Mouse (Mus musculus) stomach, embryonic 14.5 days (tissue): ENCODE results near the gene Scube1. TPM values are rescaled to one million over a fixed set of nuclear protein-coding genes. Genes with fewer than 3 reads are reported as not detected.

Experiments used
- ATAC-seq: fragments of 200-750 bp; cut with Nextera tagmentation; 2 replicates; pipeline ENCODE4 v1.8.0; 2017; ENCODE audit warnings: low read depth, moderate TSS enrichment; ENCODE audit not compliant: insufficient number of reproducible peaks, insufficient read depth, low FRiP score
- H3K27ac ChIP-seq: fragments of 300-500 bp; sonication (generic); 2 replicates; pipeline ENCODE4 v1.5.1; 2014; ENCODE audit warnings: mild to moderate bottlenecking, low read length, moderate library complexity, mixed read lengths
- H3K27me3 ChIP-seq: fragments of 300-500 bp; sonication (generic); 2 replicates; pipeline ENCODE4 v1.6.1; 2014; ENCODE audit warnings: low read length, control low read depth, mixed read lengths; ENCODE audit not compliant: control insufficient read depth, insufficient read depth
- H3K36me3 ChIP-seq: fragments of 300-500 bp; sonication (generic); 2 replicates; pipeline ENCODE4 v1.6.1; 2014; ENCODE audit warnings: mild to moderate bottlenecking, control low read depth, low read length, moderate library complexity, mixed read lengths; ENCODE audit not compliant: control insufficient read depth, insufficient read depth
- H3K4me1 ChIP-seq: fragments of 300-500 bp; sonication (generic); 2 replicates; pipeline ENCODE4 v1.6.1; 2014; ENCODE audit warnings: low read length, control low read depth, mixed read lengths; ENCODE audit not compliant: control insufficient read depth, insufficient read depth
- H3K4me2 ChIP-seq: fragments of 300-500 bp; sonication (generic); replicated peaks from 2 replicates; pipeline ENCODE4 v1.6.1; 2014; ENCODE audit warnings: low read depth, low read length, control low read depth
- H3K4me3 ChIP-seq: fragments of 300-500 bp; sonication (generic); 2 replicates; pipeline ENCODE4 v1.5.1; 2014; ENCODE audit warnings: low read depth, low read length, control low read depth
- H3K9ac ChIP-seq: fragments of 300-500 bp; sonication (generic); replicated peaks from 2 replicates; pipeline ENCODE4 v1.6.1; 2014; ENCODE audit warnings: low read depth, mild to moderate bottlenecking, control low read depth, low read length, moderate library complexity, mixed read lengths
- H3K9me3 ChIP-seq: fragments of 300-500 bp; sonication (generic); 2 replicates; pipeline ENCODE4 v1.6.1; 2016; ENCODE audit warnings: low read depth, low read length, control low read depth; ENCODE audit not compliant: control insufficient read depth
- WGBS: fragments of 180-500 bp; shearing (Covaris S2); extraction: QIAGEN DNeasy Blood & Tissue Kit; methylation state at CpG from one replicate; pipeline ENCODE4 v1.1.7; 2014; 5-methylcytosine and 5-hydroxymethylcytosine counted together
- polyA plus RNA-seq: library from polyadenylated mRNA; unstranded; fragments of >200 nt; fragmentation: Nextera tagmentation; extraction: Ambion mirVana; gene quantifications from 2 replicates; pipeline ENCODE4 v1.2.1, GENCODE M21; 2014

Gene Scube1
- polyA plus RNA-seq, 1 experiment from 2014 or later = 9.8 TPM

DNA sequence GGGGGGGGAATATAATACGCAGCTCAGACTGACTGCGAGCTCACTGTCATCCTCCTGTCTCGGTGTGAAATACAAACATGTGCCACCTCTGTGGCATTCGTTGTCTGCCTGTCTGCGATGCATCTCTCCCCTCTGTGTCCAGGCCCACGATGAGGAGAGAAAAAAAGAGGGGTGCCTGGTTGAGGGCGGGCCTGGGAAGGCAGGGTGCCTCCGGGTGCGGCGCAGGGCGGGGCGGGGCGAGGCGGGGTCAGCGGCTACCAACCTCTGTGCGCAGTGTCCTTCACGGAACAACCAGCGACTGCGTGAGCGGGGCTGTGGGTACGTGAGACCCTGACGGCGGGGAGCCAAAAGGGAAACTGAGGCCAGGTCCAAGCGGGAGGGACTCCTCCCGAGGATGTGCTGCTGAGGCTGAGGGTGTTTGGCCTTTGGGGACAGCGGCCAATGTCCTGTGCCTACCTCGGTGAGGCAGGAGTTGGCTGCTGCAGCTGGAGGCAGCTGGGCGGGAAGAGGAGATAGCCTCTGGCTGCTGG, 161.4 kb downstream of the Scube1 start, which contains the start of the genes Tspo and Mcat:
Gene Tspo, plus strand, starts transcription at position 266 of the 530 bp plus-strand sequence.
Gene Mcat, minus strand, starts transcription at position 461 of the 530 bp plus-strand sequence.
- WGBS = under 1% methylated on average over 28 of the region's 28 CpGs
- Histone ChIP-seq H3K36me3 (no peaks in the 10 kb centered on the region), H3K9me3 (no peaks in the 10 kb centered on the region), H3K9ac (peak within 1 kb of the TSS; percentile 50), H3K4me3 (peak within 1 kb of the TSS; percentile 51), H3K4me1 (peaks cover 11% of the 10 kb centered on the region), H3K27ac (peak within 1 kb of the TSS; percentile 33; the same call in 1 of the 2 replicates), H3K27me3 (no peaks in the 10 kb centered on the region), H3K4me2 (peak within 1 kb of the TSS; percentile 99)
- peak; percentile 73 for ATAC-seq

DNA sequence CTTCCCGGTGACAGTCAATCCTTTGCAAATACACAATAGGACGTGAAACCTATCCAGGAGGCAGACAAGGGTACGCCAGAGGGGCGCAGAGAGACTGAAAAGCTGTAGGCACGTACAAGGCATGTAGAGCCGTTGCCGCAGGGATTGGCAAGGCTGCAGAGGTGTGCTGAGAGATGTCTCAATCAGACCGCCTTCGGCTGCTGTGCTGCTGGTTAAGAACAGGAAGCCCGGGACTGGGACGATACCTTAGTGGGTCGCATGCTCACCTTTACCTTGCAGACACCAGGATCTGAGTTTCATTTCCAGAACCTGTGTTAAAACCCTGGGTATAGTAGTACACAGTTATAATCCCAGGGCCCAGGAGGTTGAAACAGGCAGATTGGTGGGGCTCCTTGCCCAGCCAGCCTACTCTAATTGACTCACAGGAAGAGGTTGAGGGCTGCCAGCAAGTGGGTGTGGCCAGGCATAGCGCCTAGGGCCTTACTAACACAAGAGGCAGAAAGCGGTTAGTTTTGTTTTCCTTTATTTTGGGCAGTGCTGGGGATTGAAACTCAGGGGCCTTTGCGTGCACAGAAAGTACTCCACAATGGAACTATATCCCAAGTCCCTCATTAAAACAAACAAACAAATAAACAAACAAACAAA, 162.1 kb downstream of the Scube1 start:
- WGBS = 37% methylated on average over 15 of the region's 15 CpGs
- Histone ChIP-seq H3K4me2 (peak overlapping the region; percentile 99), H3K4me3 (peak overlapping the region; percentile 51; the same call in 1 of the 2 replicates), H3K27me3 (no peaks in the 10 kb centered on the region), H3K27ac (no peak overlapping the region), H3K4me1 (peaks cover 11% of the 10 kb centered on the region), H3K9me3 (no peaks in the 10 kb centered on the region), H3K36me3 (no peaks in the 10 kb centered on the region), H3K9ac (no peak overlapping the region)
- peak; percentile 62; the same call in 1 of the 2 replicates for ATAC-seq

DNA sequence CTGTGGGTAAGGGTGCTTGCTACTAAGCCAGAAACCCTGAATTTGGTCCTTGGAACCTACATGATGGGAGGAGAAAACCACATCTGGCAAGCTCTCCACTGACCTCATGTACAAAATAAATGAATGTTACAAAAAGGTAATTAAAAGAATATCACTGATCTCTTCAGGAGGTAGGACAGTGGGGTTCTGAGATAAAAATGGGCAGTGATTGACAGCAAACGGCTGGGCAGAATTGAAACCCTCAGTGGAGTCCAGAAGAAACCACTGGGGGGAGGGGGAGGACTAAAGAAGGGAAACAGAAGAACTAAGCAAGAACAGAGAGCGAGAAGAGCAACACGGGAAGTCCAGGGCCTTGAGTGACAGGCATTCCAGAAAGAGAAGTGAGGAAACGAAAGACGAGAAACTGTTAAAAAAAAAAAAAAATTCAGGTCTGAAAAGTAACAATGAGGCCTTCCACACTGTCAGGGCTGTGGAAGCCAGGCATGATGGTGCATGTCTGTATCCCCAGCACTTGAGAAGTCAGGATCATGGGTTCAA, 163.8 kb downstream of the Scube1 start:
- no peaks in the 10 kb centered on the region for H3K27me3 ChIP-seq
- no peaks in the 10 kb centered on the region for H3K36me3 ChIP-seq
- no peaks in the 10 kb centered on the region for H3K9me3 ChIP-seq
- no peak overlapping the region for H3K27ac ChIP-seq
- no peak overlapping the region for H3K4me3 ChIP-seq
- 69% methylated on average over 5 of the region's 5 CpGs for WGBS
- ATAC-seq = no peak
- H3K9ac ChIP-seq = no peak overlapping the region
- H3K4me2 ChIP-seq = no peak overlapping the region
- peaks cover 11% of the 10 kb centered on the region for H3K4me1 ChIP-seq

DNA sequence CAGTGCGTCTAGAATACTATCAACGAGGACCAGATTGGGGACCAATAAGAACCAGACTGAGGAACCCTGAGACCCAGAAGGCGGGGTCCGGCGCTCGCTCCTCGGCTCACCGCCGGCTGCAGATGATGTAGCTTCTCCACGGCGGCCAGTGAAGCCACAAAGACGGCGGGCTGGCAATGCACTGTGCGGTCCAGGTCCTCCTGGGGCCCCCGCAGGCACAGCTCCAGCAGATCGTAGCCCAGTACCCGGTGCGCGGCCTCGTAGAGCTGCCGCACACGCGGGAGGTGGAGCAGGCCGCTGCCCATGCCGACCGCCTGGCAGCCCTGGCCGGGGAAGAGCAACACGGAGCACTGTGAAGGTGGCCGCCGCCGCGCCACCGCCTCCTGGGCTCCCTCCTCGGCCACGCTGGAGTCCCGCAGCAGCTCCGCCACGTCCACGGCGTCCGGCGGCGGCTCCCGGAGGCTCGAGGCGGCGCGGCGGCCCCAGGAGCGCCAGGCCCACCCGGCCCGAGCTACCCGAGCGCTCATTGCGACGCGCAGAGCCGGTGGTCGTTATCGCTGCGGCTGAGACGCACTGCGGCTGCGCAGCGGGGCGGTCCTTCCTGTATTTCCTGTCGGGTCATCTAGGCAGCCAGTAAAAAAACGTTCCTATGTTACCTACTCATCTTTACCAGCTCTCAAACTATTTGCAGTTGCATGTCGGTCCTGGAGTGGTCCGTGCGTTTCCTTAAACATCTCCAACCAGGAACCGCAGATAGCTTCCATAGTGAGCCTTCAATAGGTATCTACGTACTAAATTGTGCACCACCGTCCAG, 169.5 kb downstream of the Scube1 start:
- Histone ChIP-seq H3K4me3 (peak overlapping the region; percentile 82), H3K27ac (peak overlapping the region; percentile 91), H3K36me3 (peaks cover 4% of the 10 kb centered on the region), H3K4me1 (no peaks in the 10 kb centered on the region), H3K9me3 (0 out of 2 replicates have a peak, but pooled peaks cover 3% of the 10 kb centered on the region), H3K27me3 (no peaks in the 10 kb centered on the region), H3K9ac (peak overlapping the region; percentile 86), H3K4me2 (peak overlapping the region; percentile 48)
- ATAC-seq = peak; percentile 81
- whole genome bisulfite sequencing = under 1% methylated on average over 71 of the region's 74 CpGs

Other genes with a start within 250 kb of the Scube1 start
- 18.0 and 19.2 TPM in 2 replicates for gene Ttll1, start 214.1 kb downstream of the Scube1 start, polyA plus RNA-seq
- gene Bik, start 198.2 kb downstream of the Scube1 start, polyA plus RNA-seq = 7.1 and 8.9 TPM in 2 replicates
- gene Tspo, start 161.4 kb downstream of the Scube1 start, polyA plus RNA-seq = 80.3 and 82.5 TPM in 2 replicates
- gene Mcat, start 161.2 kb downstream of the Scube1 start, polyA plus RNA-seq = 35.6 and 38.3 TPM in 2 replicates
- gene Ttll12, start 129.9 kb downstream of the Scube1 start, polyA plus RNA-seq = 37.5 and 40.3 TPM in 2 replicates
- 1.4 and 1.8 TPM in 2 replicates for gene Mpped1, start 54.4 kb upstream of the Scube1 start, polyA plus RNA-seq